Comparison of ENCODE assay signal across 16 mouse cellular contexts in the genomic region with DNA sequence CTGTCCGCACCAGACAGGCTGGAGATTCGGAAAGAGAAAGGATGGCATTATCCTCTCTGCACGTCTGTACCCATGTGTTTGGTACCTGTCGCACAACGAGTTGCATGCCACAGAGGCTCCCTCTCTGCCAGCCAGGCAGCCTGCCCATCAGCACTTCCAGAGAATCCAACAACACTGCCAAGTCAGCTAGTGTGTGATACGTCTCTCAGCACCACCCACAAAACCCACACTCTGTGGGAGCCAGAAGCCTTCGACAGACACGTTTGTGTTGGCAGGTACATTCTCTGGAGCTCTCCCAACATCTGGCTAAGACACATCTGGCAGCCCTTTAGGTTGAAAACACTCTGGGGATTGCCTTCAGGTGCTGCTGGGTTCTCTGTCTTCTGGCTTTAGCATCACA. TPM values are rescaled to one million over a fixed set of nuclear protein-coding genes. Genes with fewer than 3 reads are reported as not detected.
DNase-seq lines count a peak whose midpoint lies in the region; TF ChIP-seq lines count a peak whose summit lies in the region.
"Had no signal": no experiment of that assay in that cellular context is flagged by ENCODE, and none has a peak within 500 bp of the region (broad histone marks: within the 10 kb centered on the region; RNA-seq: fewer than 3 reads in every experiment).

No protein-coding gene starts in this region.

- TF ChIP-seq CTCF in cerebellum, adult 2 months (IDR thresholded peaks at IDR 0.05; ENCODE audit: borderline replicate concordance, insufficient read depth, low read depth, low read length): no peak

- H3K4me3 ChIP-seq in cerebellum, adult 2 months (replicated peaks; ENCODE audit: insufficient read depth, low read depth, low read length): no peak overlapping the region
- H3K4me3 ChIP-seq: heart, embryonic 13.5 days; megakaryocyte, embryonic 14.5 days had no signal

- TF ChIP-seq POLR2A in cerebellum, adult 2 months (IDR thresholded peaks at IDR 0.05; ENCODE audit: borderline replicate concordance, insufficient read depth, low read length): no peak

- H3K27me3 ChIP-seq in cerebellum, adult 2 months (ENCODE audit: control insufficient read depth, insufficient read depth, low read length): no peaks in the 10 kb centered on the region
- H3K27me3 ChIP-seq: heart, embryonic 13.5 days; megakaryocyte, embryonic 14.5 days had no signal

- H3K4me1 ChIP-seq in cerebellum, adult 2 months (ENCODE audit: control insufficient read depth, insufficient read depth, low read length): no peaks in the 10 kb centered on the region
- H3K4me1 ChIP-seq: heart, embryonic 13.5 days had no signal

- 17% methylated on average over 8 of the region's 8 CpGs for WGBS in cerebellum, adult 2 months

- DNase-seq in cerebellum, postnatal 10 days: peak; percentile 71 to 75
- no peak for DNase-seq in cerebellum, adult 2 months
- DNase-seq in layer of hippocampus, adult 11-12 months (ENCODE audit: low spot score): peak; percentile 15
- DNase-seq in layer of hippocampus, adult 9-10 months (ENCODE audit: low spot score): no peak
- peak; percentile 33 for DNase-seq in layer of hippocampus, adult 9-11 months
- peak; percentile 41 for DNase-seq in right cerebral cortex, postnatal 25 days
- DNase-seq in kidney, postnatal 14 days: no peak
- no peak for DNase-seq in kidney, adult 11 months
- DNase-seq: B cell, adult 2 months; cerebellum, adult 11 months; liver, postnatal 0 days; thymus, postnatal 14 days had no signal

- H3K27ac ChIP-seq in cerebellum, adult 2 months (ENCODE audit: insufficient read depth, low read length): no peak overlapping the region
- H3K27ac ChIP-seq: heart, embryonic 13.5 days; hindbrain, embryonic 14.5 days had no signal

RNA-seq across cellular contexts. Expression of a gene that starts 6.2 kb away (rescaled TPM):
- polyA plus RNA-seq in cerebellum, adult 2 months (2012; rRNA removed): 14.9 and 16.1 TPM in 2 replicates
- polyA plus RNA-seq: G1E had no signal

RNA-seq across cellular contexts. Expression of a gene that starts 16.0 kb away (rescaled TPM):
- polyA plus RNA-seq in cerebellum, adult 2 months (2012; rRNA removed): 1.9 and 3.3 TPM in 2 replicates
- polyA plus RNA-seq: G1E had no signal

Comparison
In these comparisons a context has a peak if more than half of its experiments do, and no peak if none do; other contexts are left out.
1. DNase-seq: peak in cerebellum, postnatal 10 days (2 of 2), layer of hippocampus, adult 11-12 months (single experiment), layer of hippocampus, adult 9-11 months (single experiment) and right cerebral cortex, postnatal 25 days (single experiment); none in cerebellum, adult 2 months (0 of 2), layer of hippocampus, adult 9-10 months (single experiment), kidney, postnatal 14 days (single experiment) and kidney, adult 11 months (single experiment).